Mouse (Mus musculus) kidney, adult 2 months (tissue): ENCODE results near the gene Dhx8.

Experiments used
- CTCF ChIP-seq: fragments of 200-500 bp; conservative IDR thresholded peaks from 2 replicates; pipeline ENCODE4 v1.5.1; 2011; ENCODE audit warnings: low read depth, mild to moderate bottlenecking, control low read depth, low read length, moderate library complexity, mixed read lengths; ENCODE audit not compliant: insufficient read depth, insufficient read length
- POLR2A ChIP-seq: fragments of 200-500 bp; IDR thresholded peaks from one replicate; pipeline ENCODE4 v1.6.1; 2011; ENCODE audit warnings: low read depth, low read length, control low read depth

DNA sequence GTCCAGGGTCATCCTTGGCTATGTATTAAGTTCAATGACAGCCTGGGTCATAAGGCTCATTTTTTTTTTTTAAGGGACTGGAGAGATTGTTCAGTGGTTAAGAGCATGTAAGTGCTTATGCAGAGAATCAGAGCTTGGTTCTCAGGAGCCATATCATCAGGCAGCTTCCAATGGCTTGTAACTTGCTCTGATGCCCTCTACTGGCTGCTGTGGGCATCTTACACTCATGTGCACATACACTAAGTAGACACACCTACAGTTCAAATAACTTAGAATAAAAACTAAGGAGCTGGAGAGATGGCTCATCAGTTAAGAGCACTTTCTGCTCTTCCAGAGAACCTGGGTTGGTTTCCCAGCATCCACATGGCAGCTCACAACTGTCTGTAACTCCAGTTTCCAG lies 34.6 kb upstream of the Dhx8 start:
- TF ChIP-seq CTCF (no peak), POLR2A (no peak)
